Mouse (Mus musculus) intestine, postnatal 0 days (tissue): ENCODE measurements around the gene Ptgs2. TPM values are rescaled to one million over a fixed set of nuclear protein-coding genes. Genes with fewer than 3 reads are reported as not detected.
A peak's percentile ranks its signal among the peaks of the same experiment; 100 is the strongest.

Experiments
- ATAC-seq: fragments of 200-750 bp; cut with Nextera tagmentation; 2 replicates; pipeline ENCODE4 v1.8.0; 2017; ENCODE audit warnings: mild to moderate bottlenecking, moderate TSS enrichment, moderate library complexity
- H3K27ac ChIP-seq: fragments of 300-500 bp; sonication (generic); 2 replicates; pipeline ENCODE4 v1.5.1; 2014; ENCODE audit warnings: mild to moderate bottlenecking, low read depth, low read length, moderate library complexity
- H3K27me3 ChIP-seq: fragments of 300-500 bp; sonication (generic); replicated peaks from 2 replicates; pipeline ENCODE4 v1.6.1; 2014; ENCODE audit warnings: low read length, mixed read lengths; ENCODE audit not compliant: control insufficient read depth, insufficient read depth
- H3K36me3 ChIP-seq: fragments of 300-500 bp; sonication (generic); 2 replicates; pipeline ENCODE4 v1.6.1; 2014; ENCODE audit warnings: mild to moderate bottlenecking, moderate library complexity; ENCODE audit not compliant: control insufficient read depth, insufficient read depth
- H3K4me1 ChIP-seq: fragments of 300-500 bp; sonication (generic); replicated peaks from 2 replicates; pipeline ENCODE4 v1.6.1; 2014; ENCODE audit warnings: antibody characterized with exemption, low read length, mixed read lengths; ENCODE audit not compliant: control insufficient read depth, insufficient read depth
- H3K4me2 ChIP-seq: fragments of 300-500 bp; sonication (generic); replicated peaks from 2 replicates; pipeline ENCODE4 v1.6.1; 2014; ENCODE audit warnings: low read depth, mild to moderate bottlenecking, moderate library complexity
- H3K4me3 ChIP-seq: fragments of 300-500 bp; sonication (generic); 2 replicates; pipeline ENCODE4 v1.5.1; 2014; ENCODE audit warnings: low read depth, low read length
- H3K9ac ChIP-seq: fragments of 300-500 bp; sonication (generic); 2 replicates; pipeline ENCODE4 v1.6.1; 2014; ENCODE audit warnings: mild to moderate bottlenecking, low read depth, low read length
- H3K9me3 ChIP-seq: fragments of 300-500 bp; sonication (generic); 2 replicates; pipeline ENCODE4 v1.6.1; 2016; ENCODE audit warnings: mixed run types; ENCODE audit not compliant: control insufficient read depth
- CTCF ChIP-seq: sonication (generic); IDR thresholded peaks from 2 replicates; pipeline ENCODE4 v1.5.1; 2016; ENCODE audit warnings: low read depth, mild to moderate bottlenecking, control low read depth, antibody characterized with exemption, moderate library complexity
- WGBS: fragments of 180-500 bp; shearing (Covaris S2); extraction: QIAGEN DNeasy Blood & Tissue Kit; methylation state at CpG from one replicate; pipeline ENCODE4 v1.1.7; 2014; 5-methylcytosine and 5-hydroxymethylcytosine counted together
- polyA plus RNA-seq: library from polyadenylated mRNA; unstranded; fragments of >200 nt; fragmentation: Nextera tagmentation; extraction: Ambion mirVana; gene quantifications from 2 replicates; pipeline ENCODE4 v1.2.1, GENCODE M21; 2015

Gene Ptgs2
- polyA plus RNA-seq, 1 experiment from 2014 or later = 1.6 TPM

- H3K27me3 ChIP-seq = no peaks in the 10 kb centered on the region
- no peaks in the 10 kb centered on the region for H3K36me3 ChIP-seq
- H3K9me3 ChIP-seq = no peaks in the 10 kb centered on the region
- no peak for TF ChIP-seq CTCF
- no peak overlapping the region for H3K4me2 ChIP-seq
- no peak for ATAC-seq
- H3K27ac ChIP-seq = no peak overlapping the region
- no peak overlapping the region for H3K9ac ChIP-seq
- no peaks in the 10 kb centered on the region for H3K4me1 ChIP-seq
- H3K4me3 ChIP-seq = no peak overlapping the region
- WGBS = 48% methylated on average over 1 of the region's 1 CpGs
Measured at GRCm38 (mm10) chr1:150090229-150090628, 9.6 kb upstream of the Ptgs2 start.

- WGBS = 86% methylated on average over 2 of the region's 2 CpGs
- no peak for TF ChIP-seq CTCF
Measured at GRCm38 (mm10) chr1:150097036-150097435, 2.8 kb upstream of the Ptgs2 start.

GRCm38 (mm10) chr1:150097721-150098120 is 2.1 kb upstream of the Ptgs2 start:
- H3K27me3 ChIP-seq = no peaks in the 10 kb centered on the region
- no peak for TF ChIP-seq CTCF
- no peak overlapping the region for H3K9ac ChIP-seq
- ATAC-seq = no peak
- H3K4me3 ChIP-seq = no peak overlapping the region
- H3K4me2 ChIP-seq = no peak overlapping the region
- H3K27ac ChIP-seq = no peak overlapping the region
- no peaks in the 10 kb centered on the region for H3K9me3 ChIP-seq
- 61% methylated on average over 1 of the region's 1 CpGs for WGBS
- no peaks in the 10 kb centered on the region for H3K36me3 ChIP-seq
- H3K4me1 ChIP-seq = no peaks in the 10 kb centered on the region

More at GRCm38 (mm10) chr1:150097036-150097435, 2.8 kb upstream of the Ptgs2 start:
- Histone ChIP-seq H3K27ac (no peak overlapping the region), H3K27me3 (no peaks in the 10 kb centered on the region), H3K4me1 (no peaks in the 10 kb centered on the region), H3K4me3 (no peak overlapping the region), H3K9me3 (no peaks in the 10 kb centered on the region), H3K4me2 (no peak overlapping the region), H3K36me3 (no peaks in the 10 kb centered on the region), H3K9ac (no peak overlapping the region)
- no peak for ATAC-seq

- peak overlapping the region; percentile 64 for H3K4me2 ChIP-seq
- 0 out of 2 replicates have a peak overlapping the region, but pooled peaks have one; percentile 40 for H3K9ac ChIP-seq
- H3K36me3 ChIP-seq = no peaks in the 10 kb centered on the region
- H3K27me3 ChIP-seq = no peaks in the 10 kb centered on the region
- no peak for ATAC-seq
- no peak overlapping the region for H3K27ac ChIP-seq
- no peak for TF ChIP-seq CTCF
- H3K4me3 ChIP-seq = peak overlapping the region; percentile 36
- no peaks in the 10 kb centered on the region for H3K9me3 ChIP-seq
- H3K4me1 ChIP-seq = no peaks in the 10 kb centered on the region
- WGBS = 2% methylated on average over 9 of the region's 9 CpGs
Measured at GRCm38 (mm10) chr1:150099374-150099773, 457 bp upstream of the Ptgs2 start.

GRCm38 (mm10) chr1:150104228-150104720 is 4.4 kb downstream of the Ptgs2 start:
- H3K27ac ChIP-seq = no peak overlapping the region

GRCm38 (mm10) chr1:150106736-150107135 is 6.9 kb downstream of the Ptgs2 start:
- no peak for TF ChIP-seq CTCF
- H3K4me2 ChIP-seq = no peak overlapping the region
- no peak overlapping the region for H3K4me3 ChIP-seq
- 90% methylated on average over 7 of the region's 7 CpGs for WGBS
- H3K9ac ChIP-seq = no peak overlapping the region
- H3K27me3 ChIP-seq = no peaks in the 10 kb centered on the region
- no peaks in the 10 kb centered on the region for H3K9me3 ChIP-seq
- no peak for ATAC-seq
- no peaks in the 10 kb centered on the region for H3K36me3 ChIP-seq
- no peaks in the 10 kb centered on the region for H3K4me1 ChIP-seq
- H3K27ac ChIP-seq = no peak overlapping the region

More at GRCm38 (mm10) chr1:150104228-150104720, 4.4 kb downstream of the Ptgs2 start:
- Histone ChIP-seq H3K4me2 (no peak overlapping the region), H3K9ac (no peak overlapping the region), H3K4me1 (no peaks in the 10 kb centered on the region), H3K27me3 (no peaks in the 10 kb centered on the region), H3K36me3 (no peaks in the 10 kb centered on the region), H3K9me3 (no peaks in the 10 kb centered on the region), H3K4me3 (no peak overlapping the region)
- no peak for TF ChIP-seq CTCF
- 87% methylated on average over 6 of the region's 6 CpGs for WGBS
- no peak for ATAC-seq

- Histone ChIP-seq H3K27ac (no peak overlapping the region), H3K27me3 (no peaks in the 10 kb centered on the region), H3K4me1 (no peaks in the 10 kb centered on the region), H3K4me3 (no peak overlapping the region), H3K36me3 (no peaks in the 10 kb centered on the region), H3K9ac (no peak overlapping the region), H3K9me3 (no peaks in the 10 kb centered on the region), H3K4me2 (no peak overlapping the region)
- TF ChIP-seq CTCF = no peak
- whole genome bisulfite sequencing = 81% methylated on average over 2 of the region's 2 CpGs
- ATAC-seq = no peak
Measured at GRCm38 (mm10) chr1:150109591-150109990, 9.8 kb downstream of the Ptgs2 start.
